Mouse (Mus musculus) intestine, embryonic 16.5 days (tissue): ENCODE measurements around the gene Nfic. TPM values are rescaled to one million over a fixed set of nuclear protein-coding genes. Genes with fewer than 3 reads are reported as not detected.

Experiments
- ATAC-seq: fragments of 200-750 bp; cut with Nextera tagmentation; 2 replicates; pipeline ENCODE4 v1.8.0; 2017; ENCODE audit warnings: moderate TSS enrichment, moderate library complexity
- H3K27ac ChIP-seq: fragments of 300-500 bp; sonication (generic); 2 replicates; pipeline ENCODE4 v1.5.1; 2014; ENCODE audit warnings: mild to moderate bottlenecking, low read length
- H3K27me3 ChIP-seq: fragments of 300-500 bp; sonication (generic); replicated peaks from 2 replicates; pipeline ENCODE4 v1.6.1; 2014; ENCODE audit warnings: low read length, control low read depth, mixed read lengths; ENCODE audit not compliant: control insufficient read depth, insufficient read depth
- H3K36me3 ChIP-seq: fragments of 300-500 bp; sonication (generic); 2 replicates; pipeline ENCODE4 v1.6.1; 2014; ENCODE audit warnings: low read length, control low read depth; ENCODE audit not compliant: control insufficient read depth, insufficient read depth
- H3K4me1 ChIP-seq: fragments of 300-500 bp; sonication (generic); 2 replicates; pipeline ENCODE4 v1.6.1; 2014; ENCODE audit warnings: low read length, control low read depth, mixed read lengths; ENCODE audit not compliant: control insufficient read depth, insufficient read depth
- H3K4me2 ChIP-seq: fragments of 300-500 bp; sonication (generic); 2 replicates; pipeline ENCODE4 v1.6.1; 2014; ENCODE audit warnings: low read depth, low read length, control low read depth
- H3K4me3 ChIP-seq: fragments of 300-500 bp; sonication (generic); 2 replicates; pipeline ENCODE4 v1.5.1; 2014; ENCODE audit warnings: mild to moderate bottlenecking, low read length
- H3K9ac ChIP-seq: fragments of 300-500 bp; sonication (generic); 2 replicates; pipeline ENCODE4 v1.6.1; 2014; ENCODE audit warnings: low read depth, low read length
- H3K9me3 ChIP-seq: fragments of 300-500 bp; sonication (generic); 2 replicates; pipeline ENCODE4 v1.6.1; 2016; ENCODE audit warnings: low read length, control low read depth; ENCODE audit not compliant: control insufficient read depth
- WGBS: fragments of 180-500 bp; shearing (Covaris S2); extraction: QIAGEN DNeasy Blood & Tissue Kit; methylation state at CpG from one replicate; pipeline ENCODE4 v1.1.7; 2014; 5-methylcytosine and 5-hydroxymethylcytosine counted together
- polyA plus RNA-seq: library from polyadenylated mRNA; unstranded; fragments of >200 nt; fragmentation: Nextera tagmentation; extraction: Ambion mirVana; gene quantifications from 2 replicates; pipeline ENCODE4 v1.2.1, GENCODE M21; 2015

Nfic gene
- polyA plus RNA-seq, 1 experiment from 2014 or later: 49.8 TPM

DNA sequence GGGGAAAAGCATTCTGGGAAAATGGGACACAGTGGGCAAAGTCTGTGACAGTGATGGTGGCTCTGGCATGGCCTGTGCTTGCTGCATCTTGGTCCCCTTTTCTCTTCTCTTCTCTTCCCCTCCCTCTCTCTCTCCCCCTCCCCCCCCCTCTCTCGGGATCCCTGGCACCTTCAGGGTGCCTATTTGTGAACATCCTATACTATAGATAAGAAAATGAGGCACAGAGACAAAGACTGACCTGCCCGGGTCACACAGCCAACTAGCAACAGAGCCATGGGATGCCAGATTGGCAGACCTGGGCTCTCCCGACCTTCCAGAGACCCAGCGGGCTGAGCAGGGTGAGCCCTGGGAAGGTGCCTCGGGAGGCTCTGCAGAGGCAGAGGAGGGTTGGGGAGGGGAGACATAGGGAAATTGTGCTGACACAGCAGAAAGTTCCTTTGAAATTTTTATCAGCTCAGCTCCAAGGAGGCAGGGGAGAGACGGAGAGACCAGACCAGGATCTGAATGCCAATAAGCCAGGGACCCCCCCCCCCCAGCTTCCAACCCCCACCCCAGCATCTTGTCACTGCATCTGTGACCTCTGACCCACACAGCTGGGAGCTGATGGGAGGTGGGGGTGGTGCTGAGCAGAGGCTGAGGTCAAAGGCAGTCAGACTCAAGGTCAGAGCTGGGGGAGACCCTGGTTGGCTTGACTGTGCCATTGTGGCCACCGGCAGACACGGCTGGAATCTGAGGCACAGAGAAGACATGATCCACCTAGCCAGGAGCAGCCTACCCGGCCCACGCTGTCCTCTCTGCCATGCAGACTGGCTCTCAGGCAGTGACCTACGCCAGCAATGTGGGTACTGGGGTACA lies 37.0 kb downstream of the Nfic start:
- Histone ChIP-seq H3K36me3 (no peaks in the 10 kb centered on the region), H3K4me3 (no peak overlapping the region), H3K4me1 (peaks cover 53% of the 10 kb centered on the region), H3K4me2 (no peak overlapping the region), H3K9me3 (no peaks in the 10 kb centered on the region), H3K27me3 (no peaks in the 10 kb centered on the region), H3K27ac (no peak overlapping the region), H3K9ac (no peak overlapping the region)
- 65% methylated on average over 11 of the region's 11 CpGs for WGBS
- ATAC-seq: no peak

DNA sequence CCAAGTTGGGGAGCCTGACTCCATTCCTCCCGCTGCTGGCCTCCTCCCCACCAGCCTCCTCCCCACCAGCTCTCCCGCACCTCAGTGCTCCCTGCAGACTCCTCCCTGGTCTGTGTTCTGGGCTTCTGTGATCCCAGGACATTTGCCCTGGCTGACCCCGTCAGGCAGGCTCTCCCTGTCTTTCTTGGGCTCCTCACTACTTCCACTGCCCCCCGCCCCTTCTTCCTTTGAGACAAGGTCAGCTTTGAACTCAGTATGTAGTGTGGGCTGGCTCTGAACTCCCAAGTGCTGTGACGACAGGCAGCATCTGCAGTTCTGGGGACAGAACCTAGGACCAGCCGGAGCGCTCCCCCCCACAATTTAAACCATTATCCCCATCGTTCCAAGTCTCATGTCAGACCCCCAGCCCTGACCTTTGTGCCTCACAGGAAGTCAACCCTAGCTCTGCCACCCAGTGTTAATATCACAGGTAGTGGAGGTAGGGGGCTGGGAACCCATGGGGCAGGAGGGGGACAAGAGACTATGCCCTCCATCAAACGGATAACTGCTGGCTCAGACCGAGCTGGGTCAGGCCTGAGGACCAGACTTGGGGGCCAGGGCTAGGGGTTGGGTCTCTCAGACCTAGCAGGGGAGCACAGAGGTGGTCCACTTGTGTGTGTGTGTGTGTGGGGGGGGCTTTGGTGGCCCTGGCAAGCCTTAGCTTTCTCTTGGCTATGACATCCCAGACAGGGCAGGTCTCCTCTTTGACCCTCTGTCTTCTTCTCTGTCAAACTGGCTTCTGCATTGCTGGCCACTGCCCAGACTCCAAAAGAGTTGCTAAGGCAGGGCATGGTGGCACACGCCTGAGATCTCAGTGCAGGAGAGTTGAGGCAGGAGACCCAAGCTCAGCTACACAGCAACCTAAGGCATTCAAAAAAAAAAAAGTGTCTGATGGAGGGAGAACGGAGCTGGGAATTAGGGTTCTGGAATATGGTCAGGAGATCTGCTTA lies 37.9 kb downstream of the Nfic start:
- H3K9me3 ChIP-seq: no peaks in the 10 kb centered on the region
- H3K9ac ChIP-seq: peak overlapping the region; percentile 63
- H3K27me3 ChIP-seq: no peaks in the 10 kb centered on the region
- no peak for ATAC-seq
- peaks cover 4% of the 10 kb centered on the region for H3K36me3 ChIP-seq
- H3K4me2 ChIP-seq: peak overlapping the region; percentile 77
- H3K27ac ChIP-seq: peak overlapping the region; percentile 74
- peak overlapping the region; percentile 42 for H3K4me3 ChIP-seq
- WGBS: 53% methylated on average over 12 of the region's 12 CpGs
- H3K4me1 ChIP-seq: peaks cover 61% of the 10 kb centered on the region

DNA sequence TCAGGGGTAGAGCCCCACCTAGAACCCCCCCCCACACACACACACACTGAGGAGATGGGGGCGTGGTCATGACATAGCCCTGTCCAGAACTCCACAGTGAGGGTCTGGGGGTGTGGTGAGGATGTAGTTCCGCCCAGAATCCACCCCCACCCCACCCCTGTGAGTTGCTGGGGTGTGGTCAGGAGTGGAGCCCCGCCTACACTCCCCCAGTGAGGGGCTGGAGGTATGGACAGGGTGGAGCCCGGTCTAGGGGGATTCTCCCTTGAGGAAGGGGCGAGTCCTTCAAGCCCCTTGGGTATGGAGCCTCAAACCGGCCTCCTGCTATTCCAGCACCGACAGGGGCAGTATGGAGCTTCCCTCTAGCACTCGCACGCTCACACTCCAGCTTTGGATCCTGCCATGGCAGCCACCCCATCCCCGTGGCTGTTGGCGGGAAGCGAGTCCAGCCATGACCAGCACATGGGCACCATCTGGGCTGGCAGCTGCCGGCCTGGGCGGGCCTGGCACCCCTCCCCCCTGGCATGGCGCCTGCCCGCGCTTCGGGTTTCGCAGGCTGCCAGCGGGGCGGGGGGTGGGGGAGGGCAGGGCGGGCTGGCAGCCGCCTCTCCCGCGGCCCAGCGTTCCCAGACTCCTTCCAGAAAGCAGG lies 38.7 kb downstream of the Nfic start:
- H3K4me2 ChIP-seq: peak overlapping the region; percentile 77
- H3K4me3 ChIP-seq: peak overlapping the region; percentile 42
- no peaks in the 10 kb centered on the region for H3K27me3 ChIP-seq
- H3K27ac ChIP-seq: peak overlapping the region; percentile 74
- 6% methylated on average over 22 of the region's 26 CpGs for WGBS
- no peaks in the 10 kb centered on the region for H3K9me3 ChIP-seq
- ATAC-seq: peak; percentile 63
- H3K4me1 ChIP-seq: peaks cover 70% of the 10 kb centered on the region
- H3K9ac ChIP-seq: peak overlapping the region; percentile 63
- H3K36me3 ChIP-seq: peaks cover 4% of the 10 kb centered on the region

DNA sequence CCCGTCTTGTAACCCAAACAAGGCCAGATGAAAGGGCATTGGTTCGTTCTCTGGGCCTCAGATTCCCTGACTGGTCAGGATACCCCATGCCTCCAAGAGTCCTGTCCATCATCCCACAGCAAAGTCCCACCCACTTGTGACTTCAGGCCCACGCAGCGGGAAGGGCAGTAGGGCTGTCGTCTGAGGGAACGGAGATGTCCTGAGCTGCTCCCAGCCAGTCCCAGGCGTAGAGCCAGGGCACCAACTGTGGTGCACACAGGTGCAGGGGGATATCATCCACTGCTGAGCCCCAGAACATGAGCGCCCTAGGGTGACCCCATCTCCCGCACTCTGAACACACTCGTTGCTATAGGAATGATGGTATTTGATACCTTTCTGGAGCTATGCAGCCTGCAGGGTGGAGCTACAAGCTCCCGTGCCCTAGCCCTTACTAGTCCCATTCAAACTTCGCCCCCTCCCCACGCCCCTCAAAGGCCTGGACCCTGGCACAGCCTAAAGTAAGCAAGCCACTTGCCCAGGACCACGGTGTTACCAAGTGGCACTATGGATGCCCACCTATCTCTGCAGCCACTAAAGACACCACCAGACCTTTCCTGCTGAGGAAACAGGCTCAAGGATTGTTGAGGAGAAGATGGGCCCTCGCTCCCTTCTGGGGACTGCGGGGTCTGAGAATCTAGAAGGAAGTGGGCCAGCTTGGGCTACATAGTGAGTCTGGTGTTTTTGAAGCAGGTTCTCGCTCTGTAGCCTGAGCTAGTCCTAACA lies 39.7 kb downstream of the Nfic start:
- no peaks in the 10 kb centered on the region for H3K9me3 ChIP-seq
- no peak overlapping the region for H3K27ac ChIP-seq
- WGBS: 70% methylated on average over 17 of the region's 17 CpGs

DNA sequence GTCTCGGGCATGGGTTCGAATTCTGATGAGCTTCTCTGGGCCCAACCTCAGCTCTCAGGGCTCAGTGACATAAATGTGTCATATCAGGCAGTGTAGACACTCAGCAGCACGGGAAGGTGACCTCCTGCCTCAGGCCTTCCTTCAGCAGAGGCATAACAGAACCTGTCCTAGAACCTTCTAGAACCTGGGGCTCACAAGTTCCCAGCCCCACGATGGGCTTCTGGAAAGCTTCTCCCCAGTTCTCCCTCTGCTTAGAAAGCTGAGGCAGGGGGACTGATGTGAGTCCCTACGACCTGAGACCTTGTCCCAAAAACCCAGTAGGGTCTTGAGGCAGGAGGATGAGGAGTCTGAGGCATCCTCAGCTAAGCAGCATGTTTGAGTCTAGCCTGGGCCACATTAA lies 40.3 kb downstream of the Nfic start:
- H3K4me3 ChIP-seq: no peak overlapping the region
- ATAC-seq: no peak
- 0 out of 2 replicates have a peak overlapping the region, but pooled peaks have one; percentile 56 for H3K9ac ChIP-seq
- H3K4me1 ChIP-seq: peaks cover 85% of the 10 kb centered on the region
- H3K27me3 ChIP-seq: no peaks in the 10 kb centered on the region
- H3K36me3 ChIP-seq: peaks cover 4% of the 10 kb centered on the region
- WGBS: 75% methylated on average over 5 of the region's 5 CpGs
- H3K9me3 ChIP-seq: no peaks in the 10 kb centered on the region
- H3K4me2 ChIP-seq: no peak overlapping the region
- H3K27ac ChIP-seq: no peak overlapping the region

More for the DNA sequence above, 39.7 kb downstream of the Nfic start:
- Histone ChIP-seq H3K27me3 (no peaks in the 10 kb centered on the region), H3K36me3 (peaks cover 4% of the 10 kb centered on the region), H3K4me1 (peaks cover 79% of the 10 kb centered on the region), H3K9ac (0 out of 2 replicates have a peak overlapping the region, but pooled peaks have one; percentile 5), H3K4me2 (no peak overlapping the region), H3K4me3 (no peak overlapping the region)
- no peak for ATAC-seq

DNA sequence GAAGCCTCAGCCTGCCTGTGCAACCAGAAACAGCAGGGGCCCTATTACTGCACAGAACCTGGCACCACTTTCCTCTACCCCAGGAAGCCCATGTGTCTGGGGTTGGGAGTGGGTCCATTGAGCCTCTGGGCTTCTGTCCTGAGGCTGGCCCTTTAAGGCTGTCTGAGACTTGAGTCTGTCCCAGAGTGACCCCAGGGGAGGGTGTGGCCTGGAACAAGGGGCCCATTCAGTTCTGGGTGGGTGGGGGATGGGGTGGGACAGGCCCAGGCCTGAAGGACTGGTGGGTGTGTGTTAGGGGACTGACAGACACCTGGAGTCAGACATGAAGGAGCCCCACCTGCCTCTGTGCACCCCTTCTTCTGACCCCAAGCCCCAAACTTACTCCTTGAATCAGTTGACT lies 40.8 kb downstream of the Nfic start:
- Histone ChIP-seq H3K4me2 (peak overlapping the region; percentile 33; the same call in 1 of the 2 replicates), H3K27me3 (no peaks in the 10 kb centered on the region), H3K4me1 (peaks cover 90% of the 10 kb centered on the region), H3K36me3 (peaks cover 4% of the 10 kb centered on the region), H3K4me3 (no peak overlapping the region), H3K9ac (peak overlapping the region; percentile 56; the same call in 1 of the 2 replicates), H3K27ac (peak overlapping the region; percentile 2; the same call in 1 of the 2 replicates), H3K9me3 (no peaks in the 10 kb centered on the region)
- ATAC-seq: no peak

DNA sequence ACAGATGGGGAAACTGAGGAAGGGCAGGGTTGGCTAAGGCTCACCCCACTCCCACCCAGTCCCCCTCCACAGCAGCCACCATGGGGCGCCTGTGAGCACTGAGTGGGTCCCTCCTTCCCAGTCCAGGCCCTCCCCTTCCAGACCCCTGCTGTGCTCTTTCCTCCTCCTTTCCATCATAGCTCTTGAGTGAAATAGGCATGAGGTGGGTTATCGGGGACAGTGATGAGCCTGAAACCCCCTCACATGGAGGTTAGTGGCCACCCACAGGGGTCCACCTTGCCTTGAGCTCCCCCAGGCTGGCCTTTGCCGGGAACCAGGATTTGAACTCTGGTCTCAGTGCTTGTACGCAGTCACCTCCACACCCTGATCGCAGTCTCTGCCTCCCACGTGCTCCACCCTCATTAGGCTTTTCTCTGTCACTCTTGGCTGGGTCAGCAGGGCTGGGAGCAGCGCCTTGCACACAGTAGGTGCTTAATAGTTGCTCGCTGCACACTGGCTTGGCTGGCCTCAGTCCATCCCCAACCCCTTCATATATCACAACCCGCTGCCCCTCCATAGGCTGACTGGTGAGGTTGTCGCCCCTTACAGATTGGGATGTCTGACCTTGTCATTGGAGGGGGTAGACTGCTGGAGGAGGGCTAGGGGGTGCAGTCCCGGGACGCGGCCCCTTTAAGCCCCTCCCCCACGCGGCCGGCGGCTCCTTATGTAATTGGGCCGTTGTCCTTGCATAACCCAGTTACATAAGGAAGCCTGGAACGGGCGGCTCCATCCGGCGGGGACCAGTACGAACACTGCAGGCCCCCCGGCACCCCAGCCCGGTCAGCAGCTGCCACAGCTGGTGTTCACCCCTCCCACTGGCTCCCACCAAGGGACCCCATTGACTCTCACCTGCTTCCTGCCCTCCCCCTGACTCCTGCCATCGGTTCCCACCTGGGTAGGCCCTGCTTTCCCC lies 41.8 kb downstream of the Nfic start:
- H3K36me3 ChIP-seq: peaks cover 4% of the 10 kb centered on the region
- no peaks in the 10 kb centered on the region for H3K9me3 ChIP-seq
- peak overlapping the region; percentile 56 for H3K9ac ChIP-seq
- ATAC-seq: 0 out of 2 replicates have a peak, but pooled peaks have one; percentile 6
- WGBS: 30% methylated on average over 26 of the region's 26 CpGs
- 0 out of 2 replicates have a peak overlapping the region, but pooled peaks have one; percentile 1 for H3K4me3 ChIP-seq
- H3K27ac ChIP-seq: peak overlapping the region; percentile 91
- no peaks in the 10 kb centered on the region for H3K27me3 ChIP-seq
- peaks cover 89% of the 10 kb centered on the region for H3K4me1 ChIP-seq
- peak overlapping the region; percentile 33 for H3K4me2 ChIP-seq
